Mouse (Mus musculus) layer of hippocampus, postnatal 25 days (tissue): Measurements from ENCODE around the gene Stard13. TPM values are rescaled to one million over a fixed set of nuclear protein-coding genes. Genes with fewer than 3 reads are reported as not detected.

Source experiments
- DNase-seq, 2 experiments: peaks; one replicate each; pipeline ENCODE4 v3.0.0; 2022; ENCODE audit warnings: mixed read lengths in 2 of 2, low spot score in 1 of 2; ENCODE audit errors: extremely low spot score in 1 of 2
- total RNA-seq, 2 experiments: library from RNA; stranded (reverse); gene quantifications; 2 replicates each; pipeline ENCODE4 v1.2.3; 2021

The Stard13 gene
- total RNA-seq, 2 experiments from 2014 or later, result 17.6 to 20.6 TPM

GRCm38 (mm10) chr5:151230427-151230826 lies 3.2 kb downstream of the Stard13 start:
- no peak for DNase-seq

DNA sequence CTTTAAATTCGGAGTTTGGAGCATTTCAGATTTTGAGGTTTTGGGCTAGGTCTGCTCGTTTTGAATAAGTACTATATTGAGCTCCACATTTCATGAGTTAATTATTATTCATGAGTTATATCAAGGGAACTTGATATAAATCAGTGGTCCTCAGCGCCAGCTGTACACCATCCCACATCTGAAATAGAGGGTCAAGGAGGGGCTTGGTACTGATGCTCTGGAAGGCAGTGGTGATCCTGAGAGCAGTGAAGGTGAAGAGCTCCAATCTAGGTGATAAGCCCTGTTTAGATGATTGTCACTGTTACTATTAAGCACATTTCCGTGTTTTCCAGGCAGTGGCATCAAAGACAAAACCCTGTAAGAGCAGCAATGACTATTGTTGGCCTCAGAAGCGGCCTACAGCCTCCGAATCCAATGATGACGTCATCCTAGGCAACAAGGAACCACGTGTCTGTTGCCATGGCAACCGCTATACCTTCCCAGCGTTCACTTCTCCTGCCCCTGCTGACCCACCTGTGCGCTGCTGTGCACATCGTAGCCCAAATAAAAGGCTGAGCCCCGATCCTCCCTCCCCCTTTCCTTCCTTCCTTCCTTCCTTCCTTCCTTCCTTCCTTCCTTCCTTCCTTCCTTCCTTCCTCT lies 5.2 kb downstream of the Stard13 start:
- DNase-seq, result no peak

DNA sequence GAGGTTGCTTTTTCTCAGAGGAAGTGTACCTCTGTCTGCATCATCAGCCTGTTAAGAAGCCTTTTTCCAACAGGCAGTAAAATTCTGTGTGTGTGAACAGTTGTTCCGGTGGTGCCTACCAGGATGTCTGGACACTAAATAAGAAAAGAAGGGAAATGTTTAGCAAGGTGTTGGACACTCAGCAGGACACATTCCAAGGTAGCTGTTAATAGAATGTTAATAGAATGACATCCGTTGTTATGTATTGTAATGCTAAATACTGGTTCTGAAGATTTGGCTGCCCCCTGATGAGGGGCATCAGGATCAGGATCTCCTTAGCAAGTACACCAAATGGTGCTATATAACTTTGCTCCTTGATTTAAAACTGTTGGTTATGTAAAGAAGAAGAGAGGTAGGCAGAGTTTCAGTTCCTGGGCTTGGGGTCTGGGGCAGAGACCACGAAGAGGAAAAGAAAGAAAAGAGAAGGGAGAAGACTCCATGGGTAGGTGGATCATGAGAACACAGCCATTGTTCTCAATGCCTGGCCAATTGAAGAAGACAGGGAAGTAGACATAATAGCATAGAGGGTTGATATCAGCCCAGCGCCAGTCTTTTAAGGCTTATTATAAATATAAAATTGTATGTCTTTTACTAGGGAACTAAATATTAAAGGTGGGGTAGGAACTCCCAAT lies 9.8 kb downstream of the Stard13 start:
- no peak for DNase-seq

DNA sequence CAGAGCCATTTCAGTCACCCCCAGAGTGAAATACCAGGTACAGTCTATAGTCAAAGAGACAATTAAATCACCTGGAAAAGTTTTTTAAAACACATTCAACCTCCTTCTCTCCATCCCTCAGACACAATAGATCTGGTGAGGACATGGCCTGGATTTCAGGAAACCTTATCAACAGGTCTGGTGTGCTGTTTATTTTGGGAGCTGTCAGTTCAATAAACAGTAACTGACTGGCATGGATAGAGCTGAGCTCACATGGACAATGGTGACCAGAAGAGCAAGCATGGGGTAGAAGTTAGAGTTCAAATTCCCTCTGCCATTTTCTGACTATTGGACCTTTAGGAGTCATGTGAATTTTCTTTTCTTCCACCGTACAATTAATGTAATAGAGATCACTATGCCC lies 10.8 kb downstream of the Stard13 start:
- no peak for DNase-seq

GRCm38 (mm10) chr5:151218689-151219115 lies 14.9 kb downstream of the Stard13 start:
- no peak for DNase-seq

- DNase-seq, result no peak
Measured at GRCm38 (mm10) chr5:151213097-151213496, 20.5 kb downstream of the Stard13 start.

DNA sequence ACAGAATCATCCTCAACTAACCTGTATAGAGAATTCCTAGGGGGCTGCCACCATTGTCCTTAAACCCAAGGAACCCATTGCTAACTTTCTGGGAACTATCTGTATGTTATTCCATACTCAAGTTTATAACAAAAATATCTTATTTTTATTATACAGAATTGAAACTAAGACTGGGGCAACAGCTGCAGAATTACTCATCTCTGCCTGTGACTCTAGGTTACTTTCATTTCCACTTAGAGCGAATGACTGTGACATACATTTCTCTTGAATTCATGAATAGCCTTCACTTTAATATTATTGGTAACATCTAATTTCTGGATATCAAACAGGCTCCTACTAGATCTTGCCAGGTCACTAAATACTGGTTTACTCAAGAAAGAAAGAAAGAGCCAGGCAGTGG lies 22.8 kb downstream of the Stard13 start:
- DNase-seq, result no peak

GRCm38 (mm10) chr5:151210060-151210459 lies 23.6 kb downstream of the Stard13 start:
- no peak for DNase-seq

DNA sequence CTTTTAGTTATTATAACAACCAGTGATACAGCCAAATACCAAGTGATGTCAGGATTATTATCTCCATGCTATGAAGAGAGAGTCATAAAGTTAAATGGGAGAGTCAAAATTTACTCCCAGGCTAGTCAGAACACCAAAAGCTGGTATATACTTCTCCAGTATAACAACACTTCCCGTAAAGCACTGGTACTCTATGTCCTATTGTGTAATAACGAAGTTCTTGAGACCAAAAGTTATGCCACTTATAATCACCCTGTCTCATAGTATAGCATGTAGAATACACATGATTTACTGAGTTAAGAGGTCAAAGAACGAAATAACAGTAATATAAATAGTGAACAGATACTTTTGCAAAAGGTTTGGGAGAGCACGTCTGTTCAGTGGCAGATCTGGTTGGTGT lies 28.6 kb downstream of the Stard13 start:
- DNase-seq, result no peak

- no peak for DNase-seq
Measured at GRCm38 (mm10) chr5:151202925-151203324, 30.7 kb downstream of the Stard13 start.

- no peak for DNase-seq
Measured at GRCm38 (mm10) chr5:151201220-151201619, 32.4 kb downstream of the Stard13 start.

DNA sequence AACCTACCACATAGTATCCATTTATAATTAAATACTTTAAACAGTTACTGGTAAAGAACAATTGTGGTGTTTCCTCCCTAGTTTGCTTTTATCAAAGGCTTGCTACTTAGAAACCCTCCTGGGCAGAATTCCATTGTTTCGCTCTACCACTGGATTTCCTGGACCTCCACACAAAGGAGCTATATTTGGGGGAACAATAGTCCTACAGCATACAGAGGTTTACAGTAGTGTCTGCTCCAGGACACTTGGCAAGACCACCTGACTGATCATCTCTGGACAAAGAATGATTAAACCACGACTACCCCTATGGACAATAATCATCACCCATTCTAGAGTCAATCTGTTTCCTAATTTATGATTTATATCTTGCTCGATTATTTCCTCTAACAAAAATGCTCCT lies 34.4 kb downstream of the Stard13 start:
- DNase-seq, result no peak

GRCm38 (mm10) chr5:151196603-151197272 lies 36.9 kb downstream of the Stard13 start:
- no peak for DNase-seq

- no peak for DNase-seq
Measured at GRCm38 (mm10) chr5:151193885-151194520, 39.6 kb downstream of the Stard13 start.

- no peak for DNase-seq
Measured at GRCm38 (mm10) chr5:151192266-151192665, 41.4 kb downstream of the Stard13 start.

- DNase-seq, result no peak
Measured at GRCm38 (mm10) chr5:151190764-151191163, 42.9 kb downstream of the Stard13 start.

- DNase-seq, result peak in 1 of 2 experiments; percentile 9
Measured at GRCm38 (mm10) chr5:151189789-151190378, 43.8 kb downstream of the Stard13 start.

- DNase-seq, result no peak
Measured at GRCm38 (mm10) chr5:151189321-151189720, 44.3 kb downstream of the Stard13 start.

- DNase-seq, result no peak
Measured at GRCm38 (mm10) chr5:151188659-151189058, 45.0 kb downstream of the Stard13 start.

- DNase-seq, result no peak
Measured at GRCm38 (mm10) chr5:151187336-151187735, 46.3 kb downstream of the Stard13 start.
